Mouse (Mus musculus): ENCODE data around the gene Aplp2. TPM values are rescaled to one million over a fixed set of nuclear protein-coding genes. Genes with fewer than 3 reads are reported as not detected.

Aplp2 gene
- polyA plus RNA-seq (2015; fragmentation: Nextera tagmentation; extraction: Ambion mirVana) = 287 and 290 TPM in 2 replicates

DNA sequence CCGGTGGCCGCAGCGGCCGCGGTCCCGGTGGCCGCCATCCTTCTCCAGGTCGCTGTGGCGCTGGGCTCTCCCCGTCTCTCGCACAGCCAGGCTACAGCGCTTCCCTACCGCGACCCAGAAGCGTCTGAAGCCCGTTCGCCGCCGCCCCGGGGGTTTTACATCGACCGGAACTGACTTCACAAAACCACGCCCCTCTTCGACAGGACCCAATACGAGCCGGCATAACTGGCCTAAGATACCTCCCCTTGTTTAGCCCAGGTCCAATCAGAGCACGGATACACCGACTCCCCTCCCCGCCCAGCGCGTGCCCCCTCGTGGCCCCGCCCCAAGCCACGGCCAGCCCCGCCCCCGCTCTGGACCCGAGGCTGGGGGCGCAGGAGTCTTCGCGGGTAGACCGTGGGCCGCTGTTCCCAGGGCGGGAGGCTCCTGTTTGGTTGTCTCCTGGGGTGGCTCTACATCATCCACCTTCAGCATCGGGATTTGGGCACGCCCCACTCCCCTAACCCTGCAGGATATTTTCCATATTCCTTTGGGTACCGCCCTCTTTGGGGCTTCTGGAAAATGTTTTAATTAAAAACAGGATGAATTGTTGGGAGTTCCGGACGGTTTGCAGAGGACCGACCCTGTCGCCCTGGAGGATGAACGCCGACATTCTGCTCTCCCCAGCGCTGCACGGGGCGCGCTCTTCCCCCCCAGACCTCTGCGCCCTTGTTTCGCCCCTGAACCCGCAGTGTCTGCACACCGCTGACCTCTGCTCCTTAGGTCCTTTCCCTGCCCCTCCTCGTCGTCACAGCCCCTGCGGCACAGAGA, at the start of gene Aplp2:
Gene Aplp2 (minus strand): TSS at position 126 of the 810 bp plus-strand sequence.
- peak within 1 kb of the TSS; percentile 93 for H3K27ac ChIP-seq (replicated peaks)
- WGBS = 1% methylated on average over 57 of the region's 63 CpGs
- H3K4me2 ChIP-seq (replicated peaks) = peak within 1 kb of the TSS; percentile 75
- no peaks in the 10 kb centered on the region for H3K36me3 ChIP-seq
- ATAC-seq (ENCODE audit: insufficient number of reproducible peaks, low FRiP score, low TSS enrichment, low read depth) = peak; percentile 100
- no peaks in the 10 kb centered on the region for H3K9me3 ChIP-seq (replicated peaks)
- H3K9ac ChIP-seq = peak within 1 kb of the TSS; percentile 80
- H3K4me1 ChIP-seq = peaks cover 20% of the 10 kb centered on the region
- H3K27me3 ChIP-seq = no peaks in the 10 kb centered on the region
- peak within 1 kb of the TSS; percentile 90 for H3K4me3 ChIP-seq (replicated peaks)

DNA sequence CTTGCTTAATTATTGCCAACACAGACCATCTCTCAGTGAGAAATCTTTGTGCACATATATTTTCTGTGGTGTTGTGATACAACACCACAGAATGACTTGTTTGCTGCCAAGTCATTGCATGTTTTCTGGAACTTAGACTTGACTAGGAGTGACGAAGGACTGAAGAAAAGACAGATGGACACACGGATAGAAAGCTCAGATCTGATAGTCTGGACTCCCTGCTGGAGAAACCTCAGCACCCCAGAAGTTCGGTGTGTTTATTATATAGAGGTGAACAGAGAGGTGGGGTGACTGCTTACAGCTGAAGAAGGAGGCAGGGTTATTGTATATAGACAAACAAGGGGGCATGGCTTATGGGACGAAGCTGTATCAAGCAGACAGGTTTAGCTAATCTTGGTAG, 48.6 kb upstream of the Aplp2 start:
- H3K9me3 ChIP-seq (replicated peaks) = no peaks in the 10 kb centered on the region
- ATAC-seq (ENCODE audit: insufficient number of reproducible peaks, low FRiP score, low TSS enrichment, low read depth) = no peak
- H3K27ac ChIP-seq (replicated peaks) = no peak overlapping the region
- no peaks in the 10 kb centered on the region for H3K4me1 ChIP-seq
- H3K36me3 ChIP-seq = no peaks in the 10 kb centered on the region
- H3K4me2 ChIP-seq (replicated peaks) = no peak overlapping the region
- 81% methylated on average over 4 of the region's 4 CpGs for WGBS
- no peak overlapping the region for H3K9ac ChIP-seq
- no peak overlapping the region for H3K4me3 ChIP-seq (replicated peaks)
- H3K27me3 ChIP-seq = no peaks in the 10 kb centered on the region

DNA sequence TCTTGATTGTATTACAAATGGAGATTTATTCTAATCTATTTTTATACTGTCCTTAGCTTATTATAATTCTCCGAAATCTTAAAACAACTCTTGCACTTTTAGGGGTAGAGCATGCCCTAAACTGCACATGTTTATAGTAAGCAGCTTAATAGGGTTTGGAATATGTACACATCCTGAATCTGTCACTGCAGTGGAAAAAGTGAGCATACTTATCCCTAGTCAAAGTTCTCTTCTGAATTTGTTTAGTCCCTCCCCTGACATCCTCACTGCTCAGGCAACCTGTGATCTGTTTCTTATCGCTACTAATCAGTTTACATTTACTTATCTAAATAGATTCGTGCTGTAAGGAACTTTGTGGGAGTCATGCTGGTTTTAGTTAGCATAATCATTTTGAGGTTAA, 46.6 kb upstream of the Aplp2 start:
- WGBS = 58% methylated on average over 3 of the region's 3 CpGs
- ATAC-seq (ENCODE audit: insufficient number of reproducible peaks, low FRiP score, low TSS enrichment, low read depth) = no peak
- Histone ChIP-seq H3K4me3 (replicated peaks) (no peak overlapping the region), H3K9ac (no peak overlapping the region), H3K9me3 (replicated peaks) (no peaks in the 10 kb centered on the region), H3K27ac (replicated peaks) (no peak overlapping the region), H3K36me3 (no peaks in the 10 kb centered on the region), H3K27me3 (no peaks in the 10 kb centered on the region), H3K4me2 (replicated peaks) (no peak overlapping the region), H3K4me1 (no peaks in the 10 kb centered on the region)

DNA sequence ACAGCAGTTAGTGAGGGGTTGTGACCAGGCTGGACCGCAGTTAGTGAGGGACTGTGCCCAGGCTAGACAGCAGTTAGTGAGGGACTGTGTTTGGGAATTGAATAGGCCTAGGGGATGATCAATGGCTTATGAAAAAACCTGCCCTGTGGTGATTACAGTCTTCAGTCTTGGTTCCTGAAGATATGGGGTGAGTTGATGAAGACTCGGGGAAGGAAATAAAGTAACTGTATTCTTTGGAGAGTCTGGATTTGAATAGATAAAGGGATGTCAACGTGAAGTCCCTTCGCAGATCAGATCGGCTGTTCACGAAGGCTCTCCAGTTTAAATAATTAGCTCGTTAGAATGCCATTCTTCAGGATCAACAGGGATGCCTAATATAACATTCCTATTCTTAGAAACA, 44.3 kb upstream of the Aplp2 start:
- H3K27me3 ChIP-seq = no peaks in the 10 kb centered on the region
- 85% methylated on average over 7 of the region's 7 CpGs for WGBS

DNA sequence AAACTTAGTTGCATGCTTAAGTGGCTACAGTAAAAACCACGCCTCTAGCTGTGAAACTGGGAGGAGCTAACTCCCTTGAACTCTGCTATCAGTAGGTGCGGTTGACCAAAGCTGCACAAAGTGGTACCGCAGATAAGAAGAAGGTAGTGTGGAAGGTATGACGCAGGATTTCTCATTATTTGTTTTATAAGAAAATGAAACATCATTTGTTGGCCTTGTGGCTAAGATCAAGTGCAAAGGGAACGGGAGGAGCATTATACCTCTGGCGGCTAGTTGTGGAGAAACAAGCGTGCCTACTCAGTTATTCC, 43.0 kb upstream of the Aplp2 start:
- Histone ChIP-seq H3K4me3 (replicated peaks) (no peak overlapping the region), H3K9ac (no peak overlapping the region), H3K9me3 (replicated peaks) (no peaks in the 10 kb centered on the region), H3K4me2 (replicated peaks) (no peak overlapping the region), H3K4me1 (no peaks in the 10 kb centered on the region), H3K27ac (replicated peaks) (no peak overlapping the region), H3K36me3 (no peaks in the 10 kb centered on the region), H3K27me3 (no peaks in the 10 kb centered on the region)
- 92% methylated on average over 7 of the region's 7 CpGs for WGBS
- no peak for ATAC-seq (ENCODE audit: insufficient number of reproducible peaks, low FRiP score, low TSS enrichment, low read depth)

More for the DNA sequence above, 44.3 kb upstream of the Aplp2 start:
- Histone ChIP-seq H3K4me3 (replicated peaks) (no peak overlapping the region), H3K36me3 (no peaks in the 10 kb centered on the region), H3K4me1 (no peaks in the 10 kb centered on the region), H3K4me2 (replicated peaks) (no peak overlapping the region), H3K9me3 (replicated peaks) (no peaks in the 10 kb centered on the region), H3K27ac (replicated peaks) (no peak overlapping the region), H3K9ac (no peak overlapping the region)
- no peak for ATAC-seq (ENCODE audit: insufficient number of reproducible peaks, low FRiP score, low TSS enrichment, low read depth)

DNA sequence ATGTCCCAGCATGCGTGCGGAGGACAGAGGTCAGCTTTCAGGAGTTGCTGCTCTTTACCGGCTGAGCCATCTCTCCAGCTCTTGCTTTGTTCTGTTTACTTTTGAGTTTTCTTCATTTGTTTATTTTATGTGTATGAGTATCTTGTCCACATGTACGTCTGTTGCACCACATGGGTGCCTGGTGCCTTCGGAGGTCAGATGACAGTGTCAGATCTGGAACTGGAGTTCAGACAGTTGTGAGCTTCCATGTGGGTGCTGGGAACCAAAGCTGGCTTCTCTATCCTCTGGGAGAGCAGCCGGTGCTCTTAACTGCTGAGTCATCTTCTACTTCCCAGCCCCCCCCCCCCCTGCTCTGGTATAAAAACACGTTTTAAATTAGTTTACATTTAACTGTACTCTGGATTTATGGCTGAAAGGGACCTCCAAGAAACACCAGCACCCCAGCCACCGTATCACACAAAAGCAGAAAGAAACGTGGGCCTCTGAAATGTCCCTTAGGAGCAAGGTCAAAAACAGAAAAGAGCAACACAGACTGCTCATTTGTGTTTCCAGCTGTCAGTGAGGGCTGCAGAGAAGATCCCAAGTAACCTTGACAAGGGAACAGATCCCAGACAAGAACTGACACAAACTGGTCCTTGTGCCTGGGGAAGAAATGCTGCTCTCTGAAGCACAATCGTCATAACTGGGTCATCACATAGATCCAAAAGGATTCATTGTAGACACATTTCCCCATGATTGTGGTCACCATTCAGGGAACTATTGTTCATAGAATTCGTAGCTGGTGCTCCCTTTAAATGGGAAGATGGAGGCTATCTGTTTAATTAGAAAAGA, 42.5 kb upstream of the Aplp2 start:
- WGBS = 62% methylated on average over 11 of the region's 11 CpGs
- H3K27ac ChIP-seq (replicated peaks) = no peak overlapping the region
- H3K4me1 ChIP-seq = no peaks in the 10 kb centered on the region
- no peak overlapping the region for H3K9ac ChIP-seq
- no peak overlapping the region for H3K4me3 ChIP-seq (replicated peaks)
- ATAC-seq (ENCODE audit: insufficient number of reproducible peaks, low FRiP score, low TSS enrichment, low read depth) = no peak
- H3K4me2 ChIP-seq (replicated peaks) = no peak overlapping the region
- H3K36me3 ChIP-seq = no peaks in the 10 kb centered on the region
- no peaks in the 10 kb centered on the region for H3K27me3 ChIP-seq
- no peaks in the 10 kb centered on the region for H3K9me3 ChIP-seq (replicated peaks)

DNA sequence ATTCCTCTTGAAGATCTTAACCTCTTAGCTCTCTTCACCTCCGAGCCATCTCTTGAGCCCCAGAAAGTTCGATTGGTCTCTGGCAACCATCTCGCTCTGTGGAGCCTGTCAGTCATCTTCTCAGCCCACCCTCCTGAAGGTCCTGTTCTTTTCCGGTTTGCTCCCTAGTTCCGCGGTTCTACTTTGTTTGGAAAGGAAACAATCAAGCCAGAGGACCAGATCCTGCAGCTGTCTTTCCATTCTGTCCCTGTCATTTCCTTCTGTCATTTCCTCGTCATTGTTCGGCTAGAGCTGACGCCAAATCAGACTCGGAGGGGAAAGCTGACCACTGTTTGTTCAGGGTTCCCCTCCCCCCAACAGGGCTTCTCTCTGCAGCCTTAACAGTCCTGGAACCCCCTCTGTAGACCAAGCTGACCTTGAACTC, 41.7 kb upstream of the Aplp2 start:
- 43% methylated on average over 10 of the region's 10 CpGs for WGBS
- Histone ChIP-seq H3K27ac (replicated peaks) (no peak overlapping the region), H3K36me3 (no peaks in the 10 kb centered on the region), H3K4me2 (replicated peaks) (0 out of 2 replicates have a peak overlapping the region, but pooled peaks have one; percentile 6), H3K4me3 (replicated peaks) (no peak overlapping the region), H3K4me1 (no peaks in the 10 kb centered on the region), H3K9ac (no peak overlapping the region), H3K9me3 (replicated peaks) (no peaks in the 10 kb centered on the region), H3K27me3 (no peaks in the 10 kb centered on the region)
- no peak for ATAC-seq (ENCODE audit: insufficient number of reproducible peaks, low FRiP score, low TSS enrichment, low read depth)

DNA sequence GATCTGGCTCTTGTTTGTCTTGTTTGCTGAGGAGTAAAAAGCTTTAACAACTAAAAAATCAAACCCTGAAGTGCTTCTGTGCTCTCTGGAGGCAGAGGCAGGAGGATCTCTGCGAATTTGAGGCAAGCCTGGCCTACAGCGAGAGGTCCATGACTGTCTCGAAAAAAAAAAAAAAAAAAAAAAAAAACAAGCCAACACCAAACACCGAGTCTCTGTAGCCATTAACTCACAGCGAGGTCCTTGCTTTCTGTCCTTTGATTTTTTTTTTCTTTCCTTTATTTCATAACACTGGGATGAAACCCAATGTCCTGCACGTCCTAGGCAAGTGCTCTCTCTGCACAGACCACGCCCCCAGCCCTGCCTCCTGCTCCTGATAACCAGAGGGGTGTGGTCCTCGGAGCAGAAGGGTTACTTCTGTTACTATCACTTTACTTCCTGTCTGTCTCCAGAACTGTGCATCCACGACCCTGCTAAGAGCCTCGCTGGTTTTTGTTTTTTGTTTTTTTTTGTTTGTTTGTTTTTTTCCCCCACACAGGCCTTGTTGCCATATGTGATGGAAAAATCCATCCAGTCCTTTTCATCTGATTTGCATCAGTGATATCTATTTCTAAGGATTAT, 40.7 kb upstream of the Aplp2 start:
- Histone ChIP-seq H3K27me3 (no peaks in the 10 kb centered on the region), H3K4me1 (no peaks in the 10 kb centered on the region), H3K36me3 (no peaks in the 10 kb centered on the region), H3K9me3 (replicated peaks) (no peaks in the 10 kb centered on the region), H3K27ac (replicated peaks) (no peak overlapping the region), H3K4me3 (replicated peaks) (no peak overlapping the region), H3K9ac (no peak overlapping the region), H3K4me2 (replicated peaks) (no peak overlapping the region)
- WGBS = 69% methylated on average over 10 of the region's 10 CpGs
- no peak for ATAC-seq (ENCODE audit: insufficient number of reproducible peaks, low FRiP score, low TSS enrichment, low read depth)

DNA sequence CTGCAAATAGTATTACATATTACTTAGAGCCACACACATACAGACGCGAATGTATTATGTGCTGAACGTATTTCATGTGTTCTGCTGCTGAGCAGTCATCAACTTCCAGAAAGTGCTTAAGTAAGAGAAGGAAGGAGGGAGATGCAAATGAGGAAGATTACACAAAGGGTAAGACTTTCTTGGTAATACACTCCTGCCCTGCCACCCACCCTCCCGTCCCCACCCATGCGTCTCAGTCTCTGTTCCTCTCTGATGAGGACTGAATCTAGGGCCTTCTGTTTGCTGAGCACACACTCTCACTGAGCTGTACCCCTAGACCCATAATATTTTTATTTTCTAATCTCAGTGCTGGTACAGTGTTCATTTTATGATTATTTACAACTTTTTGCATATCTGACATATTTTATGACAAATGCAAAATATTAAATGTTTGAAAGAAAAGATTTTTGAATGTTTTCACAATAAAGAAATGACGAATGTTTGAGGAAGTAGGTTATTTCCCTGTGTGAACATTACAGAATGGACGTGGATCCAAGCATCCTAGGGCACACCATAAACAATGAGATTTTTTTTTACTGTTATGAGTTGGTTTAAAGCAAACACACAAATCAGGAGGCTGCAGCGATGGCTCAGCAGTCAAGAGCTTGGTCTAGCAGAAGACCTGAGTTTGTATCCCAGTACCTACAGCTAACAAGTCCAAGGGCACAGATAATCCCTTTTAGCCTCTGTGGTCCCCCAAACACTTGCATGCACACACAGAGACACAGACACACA, 36.0 kb upstream of the Aplp2 start:
- H3K4me2 ChIP-seq (replicated peaks) = no peak overlapping the region
- H3K27me3 ChIP-seq = no peaks in the 10 kb centered on the region
- H3K9ac ChIP-seq = no peak overlapping the region
- H3K36me3 ChIP-seq = no peaks in the 10 kb centered on the region
- H3K9me3 ChIP-seq (replicated peaks) = no peaks in the 10 kb centered on the region
- WGBS = 74% methylated on average over 8 of the region's 8 CpGs
- ATAC-seq (ENCODE audit: insufficient number of reproducible peaks, low FRiP score, low TSS enrichment, low read depth) = no peak
- no peak overlapping the region for H3K27ac ChIP-seq (replicated peaks)
- H3K4me3 ChIP-seq (replicated peaks) = no peak overlapping the region
- H3K4me1 ChIP-seq = no peaks in the 10 kb centered on the region

DNA sequence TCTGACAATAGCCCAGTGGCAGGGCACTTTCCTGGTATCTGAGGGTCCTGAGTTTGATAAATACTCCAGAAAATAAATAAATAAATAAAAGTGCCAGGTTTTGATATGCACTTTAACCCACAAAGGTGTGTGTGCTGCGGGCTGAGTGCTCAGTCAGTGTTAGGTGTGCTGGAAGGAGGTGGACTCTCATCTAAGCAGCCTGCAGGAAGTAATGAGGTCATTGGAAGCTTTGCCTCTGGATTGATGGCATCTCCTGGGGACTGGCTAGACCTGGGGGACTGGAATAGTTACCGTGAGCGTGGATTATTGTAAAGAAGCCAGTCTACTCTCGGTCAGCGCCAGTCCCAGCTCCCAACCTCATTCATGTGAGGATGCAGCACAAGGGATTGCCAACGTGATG, 34.8 kb upstream of the Aplp2 start:
- Histone ChIP-seq H3K27ac (replicated peaks) (no peak overlapping the region), H3K4me2 (replicated peaks) (no peak overlapping the region), H3K4me1 (no peaks in the 10 kb centered on the region), H3K36me3 (no peaks in the 10 kb centered on the region), H3K9me3 (replicated peaks) (no peaks in the 10 kb centered on the region), H3K9ac (no peak overlapping the region), H3K27me3 (no peaks in the 10 kb centered on the region), H3K4me3 (replicated peaks) (no peak overlapping the region)
- WGBS = 62% methylated on average over 6 of the region's 6 CpGs
- peak; percentile 72; the same call in 1 of the 2 replicates for ATAC-seq (ENCODE audit: insufficient number of reproducible peaks, low FRiP score, low TSS enrichment, low read depth)

DNA sequence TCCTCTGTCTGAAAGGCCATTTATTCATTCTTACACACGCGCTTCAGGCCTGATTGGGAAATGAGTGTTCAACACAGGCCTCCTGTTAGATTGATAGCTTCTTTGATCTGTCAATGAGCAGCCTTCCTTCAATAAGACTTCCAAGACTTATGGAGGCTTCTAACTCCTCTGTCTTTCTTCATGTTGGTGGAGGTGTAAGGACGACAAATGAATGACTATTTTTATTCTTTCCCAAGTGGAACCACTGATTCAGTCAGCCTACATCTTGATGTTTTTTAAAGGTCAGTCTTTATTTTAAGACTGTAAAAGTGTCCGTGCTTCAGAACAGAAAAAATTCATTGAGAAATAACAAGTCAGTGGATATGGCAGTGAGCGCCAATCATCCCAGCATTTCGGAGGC, 33.4 kb upstream of the Aplp2 start:
- no peaks in the 10 kb centered on the region for H3K36me3 ChIP-seq
- no peak overlapping the region for H3K9ac ChIP-seq
- no peak overlapping the region for H3K4me3 ChIP-seq (replicated peaks)
- no peaks in the 10 kb centered on the region for H3K4me1 ChIP-seq
- H3K27ac ChIP-seq (replicated peaks) = no peak overlapping the region
- no peak overlapping the region for H3K4me2 ChIP-seq (replicated peaks)
- no peaks in the 10 kb centered on the region for H3K9me3 ChIP-seq (replicated peaks)
- 95% methylated on average over 6 of the region's 6 CpGs for WGBS
- ATAC-seq (ENCODE audit: insufficient number of reproducible peaks, low FRiP score, low TSS enrichment, low read depth) = no peak
- no peaks in the 10 kb centered on the region for H3K27me3 ChIP-seq
